Mouse (Mus musculus): ENCODE measurements around the gene Mb. TPM values are rescaled to one million over a fixed set of nuclear protein-coding genes. Genes with fewer than 3 reads are reported as not detected.

Gene Mb
- polyA plus RNA-seq (2015; fragmentation: Nextera tagmentation; extraction: Ambion mirVana), result 54.3 and 56.4 TPM in 2 replicates

GRCm38 (mm10) chr15:77050570-77050969 lies at the start of gene Mb:
Gene Mb (minus strand): TSS chr15:77050670.

GRCm38 (mm10) chr15:77044597-77045320 lies 5.7 kb downstream of the Mb start, which contains the start of gene Apol6:
Gene Apol6 (plus strand): TSS chr15:77044729.

Other genes with a start within 250 kb of the Mb start
- 11.2 and 11.3 TPM in 2 replicates for gene Zfp251, start 179.2 kb downstream of the Mb start, polyA plus RNA-seq (2015; fragmentation: Nextera tagmentation; extraction: Ambion mirVana)
- 1.0 and 1.1 TPM in 2 replicates for gene Zfp7, start 171.4 kb downstream of the Mb start, polyA plus RNA-seq (2015; fragmentation: Nextera tagmentation; extraction: Ambion mirVana)
- gene Gm49527, start 171.3 kb downstream of the Mb start, polyA plus RNA-seq (2015; fragmentation: Nextera tagmentation; extraction: Ambion mirVana), result 0.41 TPM in 1 of 2 replicates, not detected in the other
- gene Zfp647, start 125.2 kb downstream of the Mb start, polyA plus RNA-seq (2015; fragmentation: Nextera tagmentation; extraction: Ambion mirVana), result 2.5 and 2.8 TPM in 2 replicates
- gene 1110038F14Rik, start 102.2 kb downstream of the Mb start, polyA plus RNA-seq (2015; fragmentation: Nextera tagmentation; extraction: Ambion mirVana), result 40.1 and 47.6 TPM in 2 replicates
- gene Apol6, start 5.9 kb downstream of the Mb start, polyA plus RNA-seq (2015; fragmentation: Nextera tagmentation; extraction: Ambion mirVana), result 0.26 and 2.0 TPM in 2 replicates

Measured in skeletal muscle tissue, postnatal 0 days (tissue).